Mouse (Mus musculus) cerebral cortex, adult 2 months (tissue): ENCODE measurements around the gene Gpc5.

Experiments used
- WGBS: fragments of 180-500 bp; shearing (Covaris S2); methylation state at CpG from one replicate; pipeline ENCODE4 v1.1.7; 2018; 5-methylcytosine and 5-hydroxymethylcytosine counted together

Gpc5 gene

GRCm38 (mm10) chr14:115869127-115869526 is 777.1 kb downstream of the Gpc5 start:
- WGBS: 82% methylated on average over 3 of the region's 3 CpGs

- WGBS: 89% methylated on average over 1 of the region's 1 CpGs
Observed at GRCm38 (mm10) chr14:115976062-115976461, 884.0 kb downstream of the Gpc5 start.

DNA sequence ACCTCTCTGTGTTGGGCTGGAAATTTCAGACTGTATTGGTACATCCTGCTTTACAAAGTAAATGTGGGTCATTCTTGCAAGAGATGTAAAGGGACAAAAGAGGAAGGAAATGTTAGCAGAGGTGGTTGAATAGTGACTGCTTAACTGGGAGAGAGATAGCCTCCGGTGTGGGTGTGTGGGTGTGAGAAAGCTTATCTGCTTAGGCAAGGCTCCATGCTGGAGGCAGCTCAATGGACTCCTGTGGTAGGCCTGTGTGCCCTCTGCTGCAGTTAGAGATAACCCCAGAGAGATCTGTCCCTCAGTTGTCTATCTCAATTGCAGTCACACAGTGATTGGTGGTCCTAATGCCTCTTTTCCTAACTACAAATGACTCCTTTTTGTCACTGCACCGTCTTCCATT is 887.2 kb downstream of the Gpc5 start:
- WGBS: 61% methylated on average over 2 of the region's 2 CpGs

GRCm38 (mm10) chr14:115990764-115991163 is 898.7 kb downstream of the Gpc5 start:
- 70% methylated on average over 2 of the region's 2 CpGs for WGBS

DNA sequence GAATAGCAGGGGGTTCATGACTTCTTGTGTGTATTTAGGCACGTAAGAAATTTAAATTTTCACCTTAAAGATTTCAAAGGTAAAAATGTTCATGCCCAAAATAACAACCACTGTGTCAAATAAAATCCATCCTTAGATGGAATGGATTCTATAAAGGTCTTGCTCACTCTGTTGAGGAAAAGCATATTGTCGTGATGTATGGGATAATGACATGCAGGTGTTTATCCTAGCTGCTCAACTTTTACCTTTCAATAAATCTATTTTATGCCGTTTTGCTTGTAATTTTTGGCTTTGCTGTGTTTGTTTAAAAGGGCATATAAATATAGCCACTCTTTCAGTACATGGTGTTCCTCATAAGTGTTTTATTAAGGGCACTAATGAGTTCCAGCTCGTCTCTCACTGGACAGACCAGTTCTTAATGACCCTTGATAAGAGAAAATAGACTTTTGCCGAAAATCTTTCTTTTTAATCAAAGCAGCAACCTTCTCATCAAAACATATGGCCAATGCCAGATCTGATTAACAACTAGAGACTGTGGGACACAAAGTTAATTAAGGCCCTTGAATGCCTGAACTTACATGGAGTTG is 901.6 kb downstream of the Gpc5 start:
- 64% methylated on average over 5 of the region's 5 CpGs for WGBS

DNA sequence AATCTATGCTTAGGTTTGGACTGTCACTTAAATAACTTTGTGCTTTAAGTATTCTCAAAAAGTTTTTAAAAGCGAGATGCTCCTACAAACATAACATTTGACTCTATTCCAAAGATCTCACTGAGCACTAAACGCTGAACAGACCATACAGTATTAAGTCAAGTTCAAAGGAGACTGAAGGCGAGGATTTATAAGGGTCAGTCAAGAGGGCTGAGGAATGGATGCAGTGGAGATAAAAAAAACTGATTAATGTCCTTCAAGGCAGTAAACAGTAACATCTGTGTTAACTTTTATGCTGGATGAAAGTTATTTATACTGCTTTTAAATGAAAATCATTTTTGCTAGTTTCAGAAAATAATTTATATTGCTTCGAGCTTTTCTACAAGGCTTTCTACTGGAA is 906.9 kb downstream of the Gpc5 start:
- 87% methylated on average over 4 of the region's 4 CpGs for WGBS

DNA sequence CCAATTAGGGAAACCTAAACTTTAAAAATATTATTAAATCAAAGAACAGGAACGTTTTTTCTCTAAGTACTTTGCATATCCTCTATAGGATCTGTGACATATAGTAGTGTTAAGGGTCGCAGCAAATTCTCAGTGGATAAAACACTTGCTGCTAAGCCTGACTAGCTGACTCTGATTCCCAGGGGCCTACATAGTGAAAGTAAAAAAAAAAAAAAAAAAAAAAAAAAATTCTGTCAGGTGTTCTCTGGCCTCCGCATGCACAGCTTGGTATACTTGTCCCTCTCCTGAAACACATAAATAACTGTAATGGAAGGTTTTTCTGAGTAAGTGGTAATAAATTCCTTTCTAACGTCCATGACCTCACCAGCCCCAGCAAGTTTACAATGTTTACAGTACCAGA is 995.0 kb downstream of the Gpc5 start:
- 84% methylated on average over 4 of the region's 4 CpGs for WGBS

DNA sequence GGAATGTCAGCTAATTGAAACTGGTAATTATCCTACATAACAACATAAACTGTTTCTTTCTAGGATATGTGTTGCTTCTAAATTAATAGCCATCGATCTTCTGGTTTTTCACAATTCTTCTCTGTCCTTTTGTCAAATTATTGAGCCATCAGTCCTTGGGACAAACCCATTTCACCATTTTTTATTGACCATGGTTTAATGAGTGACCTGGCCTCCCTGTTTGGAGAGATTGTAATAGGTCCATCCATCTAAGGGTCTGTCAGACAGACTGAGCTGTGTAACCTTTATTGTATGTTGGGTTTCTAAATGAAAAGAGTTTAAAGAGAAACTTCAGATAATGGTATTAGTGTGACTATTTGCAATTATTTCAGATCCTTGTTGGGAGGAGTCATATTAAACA is 1035.9 kb downstream of the Gpc5 start:
- WGBS: 80% methylated on average over 1 of the region's 1 CpGs

DNA sequence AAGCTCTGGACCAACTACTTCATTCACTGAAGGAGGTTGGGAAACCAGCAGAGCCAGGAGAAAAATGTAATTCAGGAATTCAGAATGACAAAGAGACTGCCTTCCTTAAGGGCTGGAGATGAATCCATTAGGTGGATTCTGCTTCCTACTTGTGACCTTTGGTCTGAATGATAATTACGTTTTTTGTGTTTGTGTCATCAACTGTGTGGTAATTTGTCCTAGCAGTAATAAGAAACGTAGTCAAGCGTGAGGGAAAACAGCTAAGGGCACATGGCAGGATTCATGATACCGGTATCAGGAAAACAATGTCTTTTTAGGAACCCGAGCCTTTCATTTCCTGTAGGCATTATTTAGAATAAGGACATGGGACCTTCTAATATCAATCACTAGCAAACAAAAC is 1045.3 kb downstream of the Gpc5 start:
- WGBS: 56% methylated on average over 5 of the region's 5 CpGs

DNA sequence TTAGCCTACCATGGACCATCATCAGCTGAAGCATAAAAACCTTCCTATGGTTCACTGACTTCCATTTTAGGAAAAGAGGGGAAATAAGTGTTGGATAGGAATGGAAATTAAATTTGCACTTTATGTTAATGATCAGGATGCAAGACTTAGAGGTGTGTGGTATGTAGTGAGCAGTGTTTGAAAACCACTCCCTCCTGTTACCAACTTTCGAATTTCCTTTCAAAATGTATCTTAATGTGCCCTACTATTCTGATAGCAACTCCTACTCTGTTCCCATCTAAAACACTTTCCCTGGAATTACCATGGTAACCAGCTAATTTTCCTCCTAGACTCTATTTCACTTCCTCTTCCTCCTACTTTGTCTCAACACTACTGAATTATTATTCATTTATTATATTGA is 1045.8 kb downstream of the Gpc5 start:
- 43% methylated on average over 1 of the region's 1 CpGs for WGBS

GRCm38 (mm10) chr14:116162586-116162985 is 1070.6 kb downstream of the Gpc5 start:
- WGBS: 50% methylated on average over 2 of the region's 2 CpGs

- 72% methylated on average over 5 of the region's 5 CpGs for WGBS
Observed at GRCm38 (mm10) chr14:116169129-116169528, 1077.1 kb downstream of the Gpc5 start.

DNA sequence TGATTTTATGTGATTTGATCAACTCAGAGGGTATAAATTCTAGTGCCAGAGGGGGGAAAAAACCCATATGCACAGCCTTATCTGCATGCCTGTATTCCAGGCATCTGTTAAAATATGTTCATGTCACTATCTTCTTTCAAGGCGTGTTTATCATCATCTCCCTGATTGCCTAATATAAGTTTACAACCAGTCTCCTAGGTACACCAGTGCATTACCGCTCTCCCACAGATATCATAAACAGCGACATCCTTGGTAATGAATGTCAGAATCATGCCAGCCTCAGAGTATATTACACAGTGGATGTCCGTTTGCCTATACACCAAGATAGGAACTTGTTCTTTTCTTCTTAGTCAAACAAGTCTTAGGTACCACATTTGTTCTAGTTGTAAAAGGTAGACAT is 1095.0 kb downstream of the Gpc5 start:
- WGBS: 89% methylated on average over 4 of the region's 4 CpGs

DNA sequence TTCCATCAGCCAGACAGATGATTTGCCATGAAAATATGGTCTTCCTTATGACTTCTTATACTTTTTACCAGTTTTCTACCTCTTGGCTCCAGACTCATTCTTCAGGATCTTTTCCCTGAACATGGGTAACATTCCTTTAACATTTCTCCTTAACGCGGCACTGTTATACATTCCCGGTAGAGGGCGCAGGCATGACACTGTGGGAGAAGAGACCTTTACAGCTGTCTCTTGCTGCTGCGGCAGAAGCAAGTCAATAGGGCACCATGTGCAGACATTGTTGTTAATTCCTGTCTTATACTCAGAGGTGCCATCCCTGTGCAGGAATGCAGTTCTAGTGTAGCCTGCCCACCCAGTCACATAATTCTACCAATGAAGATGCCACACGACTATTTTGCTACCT is 1115.0 kb downstream of the Gpc5 start:
- 31% methylated on average over 6 of the region's 6 CpGs for WGBS

- 97% methylated on average over 3 of the region's 3 CpGs for WGBS
Observed at GRCm38 (mm10) chr14:116208581-116208980, 1116.6 kb downstream of the Gpc5 start.

- WGBS: 53% methylated on average over 5 of the region's 5 CpGs
Observed at GRCm38 (mm10) chr14:116209045-116209444, 1117.0 kb downstream of the Gpc5 start.

DNA sequence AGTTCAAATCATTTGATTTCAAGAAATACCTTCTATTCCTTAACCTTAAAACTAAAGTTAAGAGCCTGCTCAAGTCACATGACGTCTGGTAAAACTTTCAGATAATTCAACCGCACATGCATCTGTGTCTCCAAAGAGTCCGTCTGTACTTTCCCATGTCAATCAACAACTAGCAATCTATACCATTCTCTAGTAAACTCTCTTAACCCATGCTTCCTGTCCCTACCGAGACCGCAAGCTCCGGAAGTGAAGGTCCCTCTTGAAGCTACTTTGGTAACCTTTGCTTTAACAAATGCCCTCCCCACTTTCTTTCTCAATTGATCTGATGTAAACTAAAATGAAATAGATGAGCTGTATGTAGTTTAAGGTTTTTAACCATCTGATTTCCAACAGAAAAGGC is 1118.3 kb downstream of the Gpc5 start:
- 92% methylated on average over 6 of the region's 6 CpGs for WGBS

GRCm38 (mm10) chr14:116258126-116258525 is 1166.1 kb downstream of the Gpc5 start:
- WGBS: 89% methylated on average over 1 of the region's 1 CpGs

GRCm38 (mm10) chr14:116308541-116308940 is 1216.5 kb downstream of the Gpc5 start:
- WGBS: 88% methylated on average over 2 of the region's 2 CpGs

DNA sequence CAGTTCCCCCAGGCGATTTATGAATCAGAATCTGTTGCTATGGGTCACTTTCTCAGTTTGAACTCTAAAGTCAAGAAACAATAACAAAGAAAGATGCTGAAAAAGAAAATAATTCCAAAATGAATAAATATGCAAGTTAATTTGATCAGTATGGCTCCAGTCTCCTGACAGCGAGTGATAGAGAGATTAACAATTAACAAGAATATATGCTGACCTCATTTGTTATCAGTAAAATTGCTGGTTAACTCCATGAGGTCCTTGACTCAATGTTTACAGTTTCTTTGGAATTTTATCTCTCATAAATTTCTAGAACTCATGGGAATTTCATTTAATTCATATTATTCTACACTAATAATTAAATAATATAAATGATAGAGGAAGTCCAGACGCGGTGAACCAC is 1244.2 kb downstream of the Gpc5 start:
- WGBS: 93% methylated on average over 4 of the region's 4 CpGs

DNA sequence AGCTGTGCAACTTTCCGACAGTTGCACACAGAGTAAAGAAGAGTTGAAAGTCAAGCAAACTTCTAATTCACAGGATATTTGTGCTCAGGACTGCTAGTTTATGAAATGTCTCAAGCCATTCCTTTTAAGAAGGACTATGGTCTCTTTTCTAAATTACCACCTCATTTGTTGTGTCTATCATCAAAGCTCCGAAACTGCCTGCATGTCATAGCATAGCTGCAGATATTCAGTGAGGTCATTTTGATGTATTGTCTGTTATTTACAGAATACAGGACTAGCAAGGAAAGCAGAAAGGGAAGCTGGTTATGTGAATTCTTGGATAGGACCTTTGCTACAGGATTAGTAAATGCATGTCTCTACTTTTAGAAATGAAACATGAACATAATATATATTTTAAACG is 1246.4 kb downstream of the Gpc5 start:
- 86% methylated on average over 3 of the region's 3 CpGs for WGBS

DNA sequence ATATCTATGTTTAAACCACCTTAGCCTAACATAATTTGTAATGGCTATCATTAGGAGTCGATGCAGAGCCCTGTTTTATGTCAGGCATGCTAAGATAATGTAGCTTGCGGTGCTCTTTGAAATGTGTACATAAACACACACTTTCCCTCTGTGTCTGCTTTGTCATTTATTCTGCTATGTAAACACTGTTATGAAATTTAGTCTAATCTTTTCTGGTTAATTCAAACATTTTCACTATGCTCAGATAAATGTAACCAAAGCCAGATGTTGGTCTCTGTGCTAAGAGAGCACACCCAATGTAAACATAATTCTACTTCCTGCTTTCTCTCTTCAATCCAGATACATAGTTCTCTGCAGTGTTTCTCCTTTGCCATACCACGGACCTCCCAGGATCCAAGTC is 1256.5 kb downstream of the Gpc5 start:
- 75% methylated on average over 3 of the region's 3 CpGs for WGBS

DNA sequence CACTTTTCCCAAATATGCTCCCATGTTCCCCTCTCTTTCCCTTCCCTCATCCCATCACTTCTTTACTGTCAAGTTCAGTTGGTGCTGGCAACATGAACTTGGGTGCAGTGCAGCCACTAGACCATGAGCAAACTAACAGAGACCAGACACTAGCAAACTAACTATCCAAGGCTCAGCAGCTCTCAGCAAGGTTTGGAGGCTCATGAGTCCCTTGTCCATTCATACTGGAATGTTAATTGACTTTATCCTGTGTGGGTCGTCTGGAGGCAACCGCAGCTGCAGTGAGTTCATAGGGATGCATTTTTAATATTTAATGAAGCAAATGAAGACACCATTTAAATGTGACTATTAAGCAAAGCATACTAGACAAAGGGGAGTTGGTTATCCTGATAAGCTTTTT is 1292.6 kb downstream of the Gpc5 start:
- WGBS: 53% methylated on average over 2 of the region's 2 CpGs

DNA sequence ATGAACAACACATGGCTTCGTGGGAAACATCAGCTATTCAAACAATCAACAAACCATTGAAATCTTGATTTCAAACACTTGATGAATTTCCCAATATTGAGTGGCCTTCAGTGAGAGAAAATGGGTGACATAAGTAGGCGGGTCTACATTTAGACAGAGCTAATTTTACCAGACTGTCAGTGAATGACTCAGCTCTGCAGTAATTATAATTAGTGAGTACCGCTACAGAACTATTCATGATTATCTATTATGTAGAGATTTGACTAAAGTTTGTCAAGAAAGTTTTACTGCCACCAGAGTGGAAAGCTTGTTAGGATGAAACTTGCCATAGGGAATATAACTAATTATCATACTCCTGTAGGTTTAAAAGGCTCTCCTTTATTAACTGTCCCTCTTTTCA is 1323.5 kb downstream of the Gpc5 start:
- 47% methylated on average over 3 of the region's 3 CpGs for WGBS
